Mouse (Mus musculus): ENCODE data around the gene Hdac4. TPM values are rescaled to one million over a fixed set of nuclear protein-coding genes. Genes with fewer than 3 reads are reported as not detected.

Gene Hdac4
- polyA plus RNA-seq, 1 experiment: 6.8 TPM

DNA sequence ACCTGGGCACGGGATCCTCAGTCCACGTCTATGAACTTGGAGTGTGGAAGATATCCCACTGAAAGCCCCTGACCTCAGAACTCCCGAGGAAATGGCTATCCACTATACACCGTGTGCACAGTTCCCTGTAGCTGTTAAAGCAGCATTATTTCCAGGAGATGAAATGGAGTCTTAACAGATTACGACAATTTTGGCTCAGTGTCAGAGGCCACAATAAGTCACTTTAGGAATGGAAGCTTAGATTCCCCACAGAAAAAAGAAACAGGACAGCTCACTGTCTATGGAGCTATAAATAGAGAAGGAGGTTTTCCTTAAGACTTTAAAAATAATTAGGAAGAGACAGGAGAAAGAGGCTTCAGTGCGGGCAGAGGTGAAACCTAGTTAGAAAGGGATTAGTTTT, 120.2 kb downstream of the Hdac4 start:
- peaks cover 36% of the 10 kb centered on the region for H3K4me1 ChIP-seq (ENCODE audit: control insufficient read depth, insufficient read depth, low read length)
- H3K4me3 ChIP-seq (ENCODE audit: insufficient read depth, low read length): no peak overlapping the region
- no peak overlapping the region for H3K27ac ChIP-seq (ENCODE audit: insufficient read depth, low read depth, low read length)
- TF ChIP-seq CTCF (IDR thresholded peaks at IDR 0.05; ENCODE audit: low read depth, low read length): no peak
- TF ChIP-seq POLR2A (IDR thresholded peaks at IDR 0.05; ENCODE audit: borderline replicate concordance, low read depth, low read length): no peak

- H3K27ac ChIP-seq (ENCODE audit: insufficient read depth, low read depth, low read length): no peak overlapping the region
These were observed 120.8 kb downstream of the Hdac4 start for GRCm38 (mm10) chr1:92074655-92075054.

DNA sequence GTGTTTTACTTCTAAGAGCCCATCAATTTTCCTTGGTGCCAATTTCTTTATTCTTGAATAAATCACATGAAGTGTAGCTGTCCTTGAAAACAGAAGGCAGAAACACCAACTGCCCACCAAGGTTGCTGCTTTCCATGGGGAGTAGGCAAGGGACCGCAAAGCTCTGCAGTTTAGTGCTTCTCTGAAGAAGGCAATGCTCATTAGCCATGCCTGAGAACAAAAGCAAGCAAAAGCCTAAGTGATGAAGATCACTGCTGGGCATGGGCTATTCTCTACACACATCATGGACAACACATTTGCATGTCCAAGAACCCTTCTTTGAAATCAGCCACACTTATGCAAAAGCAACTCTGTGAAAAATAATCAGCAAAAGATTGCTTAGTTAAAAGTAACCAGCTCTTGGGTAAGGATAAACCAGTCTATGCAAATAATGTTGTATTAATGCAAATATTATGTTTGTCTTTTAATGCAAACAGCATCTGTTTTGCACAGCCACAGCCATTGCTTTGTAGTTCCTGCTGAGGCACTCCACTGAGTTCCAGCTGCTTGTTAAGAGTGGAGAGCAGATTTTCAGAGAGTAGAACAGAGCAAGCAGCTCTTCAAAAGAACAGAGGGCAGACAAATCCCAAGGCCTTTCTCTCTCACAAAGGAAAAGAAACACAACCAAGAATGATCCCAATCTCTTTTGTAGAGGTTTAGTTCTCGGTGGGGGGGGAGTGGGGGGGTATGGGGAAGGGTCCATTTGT, 125.4 kb downstream of the Hdac4 start:
- Histone ChIP-seq H3K4me3 (ENCODE audit: insufficient read depth, low read length) (no peak overlapping the region), H3K4me1 (ENCODE audit: control insufficient read depth, insufficient read depth, low read length) (peaks cover 5% of the 10 kb centered on the region)
- TF ChIP-seq POLR2A (IDR thresholded peaks at IDR 0.05; ENCODE audit: borderline replicate concordance, low read depth, low read length) (no peak), CTCF (IDR thresholded peaks at IDR 0.05; ENCODE audit: low read depth, low read length) (no peak)

More at GRCm38 (mm10) chr1:92074655-92075054, 120.8 kb downstream of the Hdac4 start:
- peaks cover 30% of the 10 kb centered on the region for H3K4me1 ChIP-seq (ENCODE audit: control insufficient read depth, insufficient read depth, low read length)
- TF ChIP-seq POLR2A (IDR thresholded peaks at IDR 0.05; ENCODE audit: borderline replicate concordance, low read depth, low read length) (no peak), CTCF (IDR thresholded peaks at IDR 0.05; ENCODE audit: low read depth, low read length) (no peak)
- no peak overlapping the region for H3K4me3 ChIP-seq (ENCODE audit: insufficient read depth, low read length)

DNA sequence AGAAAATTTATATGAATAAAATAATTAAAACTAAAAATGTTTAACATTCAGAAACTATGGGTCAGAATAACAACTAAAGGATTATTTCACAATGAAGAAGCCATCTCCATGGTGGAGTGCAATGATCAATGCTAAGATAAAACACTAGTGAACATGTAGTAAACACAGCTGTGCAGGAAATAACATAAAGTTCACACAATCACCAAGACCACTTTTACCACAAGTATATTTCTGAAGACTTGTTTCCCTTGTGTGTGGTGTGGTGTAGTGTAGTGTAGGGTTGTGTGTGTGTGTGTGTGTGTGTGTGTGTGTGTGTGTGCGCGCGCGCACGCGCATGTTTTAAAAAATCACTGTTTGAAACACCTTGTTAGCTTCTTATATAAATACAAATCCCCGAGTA, 126.0 kb downstream of the Hdac4 start:
- Histone ChIP-seq H3K27ac (ENCODE audit: insufficient read depth, low read depth, low read length) (no peak overlapping the region), H3K4me1 (ENCODE audit: control insufficient read depth, insufficient read depth, low read length) (no peaks in the 10 kb centered on the region), H3K4me3 (ENCODE audit: insufficient read depth, low read length) (no peak overlapping the region)
- no peak for TF ChIP-seq POLR2A (IDR thresholded peaks at IDR 0.05; ENCODE audit: borderline replicate concordance, low read depth, low read length)
- TF ChIP-seq CTCF (IDR thresholded peaks at IDR 0.05; ENCODE audit: low read depth, low read length): no peak

More for the DNA sequence above, 125.4 kb downstream of the Hdac4 start:
- H3K27ac ChIP-seq (ENCODE audit: insufficient read depth, low read depth, low read length): no peak overlapping the region

DNA sequence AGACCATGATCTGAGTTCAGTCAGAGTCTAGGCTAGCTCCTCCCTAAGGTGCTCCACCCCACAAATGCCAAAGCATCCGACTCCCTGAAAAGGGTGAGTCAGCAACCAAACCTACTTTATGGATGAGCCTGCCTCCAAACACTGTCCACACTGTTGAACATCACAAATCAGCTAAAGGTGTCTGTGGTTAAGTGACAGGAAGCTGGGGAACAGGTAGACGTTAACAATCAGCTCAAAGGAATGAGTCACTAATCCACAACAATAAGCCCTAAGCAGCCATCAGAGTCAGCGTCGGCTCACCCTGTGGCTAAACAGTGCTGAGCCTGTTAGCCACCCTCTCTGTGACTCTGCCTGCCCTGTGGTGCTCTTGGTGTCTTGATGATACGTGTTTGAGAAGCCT, 131.2 kb downstream of the Hdac4 start:
- TF ChIP-seq POLR2A (IDR thresholded peaks at IDR 0.05; ENCODE audit: borderline replicate concordance, low read depth, low read length) (no peak), CTCF (IDR thresholded peaks at IDR 0.05; ENCODE audit: low read depth, low read length) (no peak)
- H3K27ac ChIP-seq (ENCODE audit: insufficient read depth, low read depth, low read length): no peak overlapping the region
- peaks cover 39% of the 10 kb centered on the region for H3K4me1 ChIP-seq (ENCODE audit: control insufficient read depth, insufficient read depth, low read length)
- no peak overlapping the region for H3K4me3 ChIP-seq (ENCODE audit: insufficient read depth, low read length)

DNA sequence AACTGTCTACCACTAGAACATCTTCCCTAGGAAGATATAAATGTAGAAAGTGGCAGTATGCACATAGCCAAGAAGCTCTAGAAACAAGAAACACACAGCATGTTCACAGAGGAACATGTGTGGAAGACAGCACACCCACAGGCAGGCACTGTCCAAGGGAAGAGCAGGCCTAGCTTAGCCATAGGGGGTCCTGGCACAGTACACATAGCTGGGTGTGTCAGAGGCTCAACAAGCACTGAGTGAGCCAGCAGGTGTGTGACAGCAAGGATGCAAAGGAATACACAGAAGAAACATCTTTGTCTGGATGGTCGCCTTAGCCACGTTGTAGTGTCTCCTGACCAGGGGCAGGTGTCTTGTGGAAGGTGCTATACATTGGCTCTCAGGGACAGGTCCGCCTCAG, 132.2 kb downstream of the Hdac4 start:
- Histone ChIP-seq H3K4me1 (ENCODE audit: control insufficient read depth, insufficient read depth, low read length) (peaks cover 45% of the 10 kb centered on the region), H3K27ac (ENCODE audit: insufficient read depth, low read depth, low read length) (no peak overlapping the region), H3K4me3 (ENCODE audit: insufficient read depth, low read length) (no peak overlapping the region)
- TF ChIP-seq POLR2A (IDR thresholded peaks at IDR 0.05; ENCODE audit: borderline replicate concordance, low read depth, low read length) (no peak), CTCF (IDR thresholded peaks at IDR 0.05; ENCODE audit: low read depth, low read length) (no peak)

DNA sequence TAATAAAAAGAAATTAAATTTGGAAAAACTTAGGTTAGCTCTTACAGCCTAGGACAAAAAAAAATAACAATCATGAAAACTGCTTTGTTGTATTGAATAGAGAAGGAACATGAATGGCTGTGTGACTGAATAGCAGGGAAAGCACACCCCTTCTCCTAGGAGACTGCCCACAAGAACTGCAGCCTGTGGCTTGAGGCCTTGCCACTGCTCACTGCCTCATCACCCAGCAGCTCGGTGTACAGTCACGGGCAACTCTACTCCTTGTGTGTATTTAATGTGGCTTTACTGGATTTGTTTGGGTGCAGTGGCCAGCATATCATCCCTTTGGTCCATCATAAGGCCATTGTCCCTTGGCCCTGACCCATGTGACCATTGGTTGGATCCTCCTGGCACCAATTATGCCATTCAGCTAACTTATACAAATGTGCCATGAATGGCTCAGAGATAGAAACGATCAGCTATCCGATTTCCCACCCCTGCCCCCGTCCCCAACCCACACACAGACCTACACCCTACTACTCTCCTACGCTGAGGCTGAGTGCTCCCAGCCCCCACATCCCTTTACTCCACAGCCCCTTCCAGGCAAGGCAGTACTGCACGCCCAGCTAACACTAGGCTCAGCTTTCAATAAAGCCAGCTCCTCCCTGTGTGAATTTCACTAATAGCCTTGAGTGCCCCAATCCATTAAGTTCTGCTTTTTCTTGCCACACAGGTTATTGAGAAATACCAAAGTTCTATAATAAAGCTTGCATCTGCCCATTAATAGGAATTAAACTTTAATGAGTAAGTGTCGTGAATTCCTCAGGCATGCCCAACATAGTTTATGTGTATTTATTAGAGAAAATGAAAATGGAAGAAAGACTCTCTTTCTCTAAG, 134.1 kb downstream of the Hdac4 start:
- Histone ChIP-seq H3K4me3 (ENCODE audit: insufficient read depth, low read length) (no peak overlapping the region), H3K27ac (ENCODE audit: insufficient read depth, low read depth, low read length) (no peak overlapping the region), H3K4me1 (ENCODE audit: control insufficient read depth, insufficient read depth, low read length) (peaks cover 45% of the 10 kb centered on the region)
- TF ChIP-seq CTCF (IDR thresholded peaks at IDR 0.05; ENCODE audit: low read depth, low read length) (peak; percentile 24; the same call in 1 of the 2 replicates), POLR2A (IDR thresholded peaks at IDR 0.05; ENCODE audit: borderline replicate concordance, low read depth, low read length) (no peak)

DNA sequence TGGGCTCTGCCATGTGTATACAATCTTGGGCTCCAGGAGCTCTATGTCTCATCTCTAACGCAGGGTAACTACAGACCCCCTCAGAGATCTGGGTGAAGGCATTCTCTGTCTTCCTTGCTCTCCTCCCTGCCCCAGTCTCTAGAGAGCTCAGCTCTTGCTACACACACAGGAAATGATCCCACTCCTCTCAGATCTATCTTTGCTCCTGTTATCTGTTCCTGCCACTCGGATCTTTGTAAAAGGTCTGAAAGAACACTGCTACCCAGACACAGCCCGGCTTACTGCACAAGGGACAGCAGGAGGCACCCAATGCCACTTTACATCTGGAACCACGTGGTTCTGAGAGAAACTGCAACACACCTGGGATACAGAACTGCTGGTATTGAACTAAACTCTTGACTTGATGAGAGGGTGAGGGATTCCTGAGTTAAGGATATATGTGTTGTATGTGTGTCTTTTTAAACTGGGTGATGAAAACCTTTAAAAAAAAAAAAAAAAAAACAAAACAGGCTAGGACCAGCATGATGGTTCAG, 134.9 kb downstream of the Hdac4 start:
- no peak overlapping the region for H3K27ac ChIP-seq (ENCODE audit: insufficient read depth, low read depth, low read length)
- peaks cover 51% of the 10 kb centered on the region for H3K4me1 ChIP-seq (ENCODE audit: control insufficient read depth, insufficient read depth, low read length)
- TF ChIP-seq POLR2A (IDR thresholded peaks at IDR 0.05; ENCODE audit: borderline replicate concordance, low read depth, low read length): no peak
- TF ChIP-seq CTCF (IDR thresholded peaks at IDR 0.05; ENCODE audit: low read depth, low read length): no peak
- no peak overlapping the region for H3K4me3 ChIP-seq (ENCODE audit: insufficient read depth, low read length)

DNA sequence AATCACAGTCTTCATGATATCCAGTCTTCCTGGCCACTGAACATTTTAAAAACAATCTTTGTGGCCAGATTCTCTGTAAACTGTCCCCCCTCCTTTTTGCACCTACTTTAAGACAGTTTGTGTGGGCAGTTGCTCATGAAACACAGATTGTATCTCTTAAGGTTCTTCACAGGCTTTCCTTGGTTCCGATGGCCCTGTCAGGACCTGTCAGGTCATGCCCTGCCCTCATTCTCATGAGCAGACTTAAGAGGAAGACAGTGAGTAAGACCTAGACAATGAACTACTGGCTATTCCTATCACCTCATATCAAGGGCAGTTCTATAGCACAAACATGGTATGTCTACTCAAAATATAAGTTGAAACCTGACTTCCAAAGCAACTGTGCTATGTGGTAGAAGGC, 135.9 kb downstream of the Hdac4 start:
- TF ChIP-seq POLR2A (IDR thresholded peaks at IDR 0.05; ENCODE audit: borderline replicate concordance, low read depth, low read length) (no peak), CTCF (IDR thresholded peaks at IDR 0.05; ENCODE audit: low read depth, low read length) (no peak)
- H3K27ac ChIP-seq (ENCODE audit: insufficient read depth, low read depth, low read length): no peak overlapping the region
- no peak overlapping the region for H3K4me3 ChIP-seq (ENCODE audit: insufficient read depth, low read length)
- peaks cover 62% of the 10 kb centered on the region for H3K4me1 ChIP-seq (ENCODE audit: control insufficient read depth, insufficient read depth, low read length)

Measured in bone marrow macrophage, adult 2 months (primary cell).